Mouse (Mus musculus): ENCODE results near the gene Mthfr.

Mthfr gene

GRCm38 (mm10) chr4:148038600-148039253 is at the start of gene Mthfr, which contains the start of gene Clcn6:
Mthfr (plus strand) TSS chr4:148039077.
Clcn6 (minus strand) TSS chr4:148038821.
- DNase-seq = peak; percentile 100

GRCm38 (mm10) chr4:147993571-147994095 is 45.2 kb upstream of the Mthfr start:
- no peak for DNase-seq

- DNase-seq = no peak
Observed at GRCm38 (mm10) chr4:147995311-147995710, 43.6 kb upstream of the Mthfr start.

GRCm38 (mm10) chr4:148000202-148000772 is 38.6 kb upstream of the Mthfr start, which contains the start of gene Nppa:
Nppa (plus strand) TSS chr4:148000722.
- DNase-seq = peak; percentile 42 to 52

GRCm38 (mm10) chr4:148001013-148001789 is 37.7 kb upstream of the Mthfr start:
- no peak for DNase-seq

- DNase-seq = no peak
Observed at GRCm38 (mm10) chr4:148001866-148002265, 37.0 kb upstream of the Mthfr start.

- no peak for DNase-seq
Observed at GRCm38 (mm10) chr4:148004361-148004760, 34.5 kb upstream of the Mthfr start.

GRCm38 (mm10) chr4:148008412-148008811 is 30.5 kb upstream of the Mthfr start:
- peak; percentile 65 to 67 for DNase-seq

- DNase-seq = no peak
Observed at GRCm38 (mm10) chr4:148009641-148010040, 29.2 kb upstream of the Mthfr start.

- no peak for DNase-seq
Observed at GRCm38 (mm10) chr4:148011332-148011731, 27.5 kb upstream of the Mthfr start.

- no peak for DNase-seq
Observed at GRCm38 (mm10) chr4:148012216-148012615, 26.7 kb upstream of the Mthfr start.

- DNase-seq = peak; percentile 34 to 53
Observed at GRCm38 (mm10) chr4:148015418-148015817, 23.5 kb upstream of the Mthfr start.

GRCm38 (mm10) chr4:148016981-148017380 is 21.9 kb upstream of the Mthfr start:
- DNase-seq = no peak

GRCm38 (mm10) chr4:148018410-148018809 is 20.5 kb upstream of the Mthfr start:
- DNase-seq = no peak

GRCm38 (mm10) chr4:148024003-148024402 is 14.9 kb upstream of the Mthfr start:
- DNase-seq = no peak

- DNase-seq = no peak
Observed at GRCm38 (mm10) chr4:148029297-148029696, 9.6 kb upstream of the Mthfr start.

- no peak for DNase-seq
Observed at GRCm38 (mm10) chr4:148030506-148030905, 8.4 kb upstream of the Mthfr start.

GRCm38 (mm10) chr4:148033858-148034410 is 4.9 kb upstream of the Mthfr start:
- DNase-seq = no peak

- no peak for DNase-seq
Observed at GRCm38 (mm10) chr4:148035440-148035839, 3.4 kb upstream of the Mthfr start.

GRCm38 (mm10) chr4:148038079-148038599 is 738 bp upstream of the Mthfr start:
- DNase-seq = no peak

- DNase-seq = peak; percentile 73 to 80
Observed at GRCm38 (mm10) chr4:148039254-148040028, 564 bp downstream of the Mthfr start.

Measured in cerebellum, postnatal 10 days (tissue).